In the genomic region with DNA sequence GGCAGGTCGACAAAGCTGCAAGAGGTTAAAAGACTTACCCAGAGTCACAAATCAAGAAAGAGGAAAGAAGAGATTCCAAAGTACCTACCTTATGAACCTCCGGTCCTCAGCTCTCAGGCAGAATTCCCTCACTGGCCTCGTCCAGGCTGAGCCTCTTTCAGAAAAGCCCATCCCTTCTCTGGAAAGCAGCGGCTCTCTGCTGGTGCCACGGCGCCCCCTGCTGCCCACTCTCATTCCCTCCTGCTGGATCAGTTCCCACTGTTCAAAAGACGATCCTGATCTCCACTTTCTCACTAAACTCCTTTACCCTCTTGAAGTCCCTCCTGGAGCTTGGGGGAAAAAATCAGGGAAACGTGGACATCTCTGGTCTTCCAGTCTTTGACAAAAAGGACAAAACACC, we compare ENCODE assay signal across 8 mouse cellular contexts. TPM values are rescaled to one million over a fixed set of nuclear protein-coding genes. Genes with fewer than 3 reads are reported as not detected.
DNase-seq lines count a peak whose midpoint lies in the region; ATAC-seq and TF ChIP-seq lines count a peak whose summit lies in the region.
"Had no signal": no experiment of that assay in that cellular context is flagged by ENCODE, and none has a peak within 500 bp of the region (broad histone marks: within the 10 kb centered on the region; RNA-seq: fewer than 3 reads in every experiment).

No protein-coding gene starts in this region.

- no peak for ATAC-seq in G1E (ENCODE audit: extremely low read depth, insufficient number of reproducible peaks, low FRiP score, poor library complexity, severe bottlenecking)
- ATAC-seq in forebrain, embryonic 14.5 days = peak; percentile 66
- no peak; the same call in 1 of the 2 replicates for ATAC-seq in hindbrain, embryonic 14.5 days (ENCODE audit: low FRiP score)
- ATAC-seq in midbrain, embryonic 13.5 days = peak; percentile 44; the same call in 1 of the 2 replicates

- H3K4me3 ChIP-seq in G1E (ENCODE audit: low read depth, low read length) = no peak overlapping the region
- H3K4me3 ChIP-seq in forebrain, embryonic 14.5 days (ENCODE audit: low read depth, low read length) = no peak overlapping the region
- no peak overlapping the region for H3K4me3 ChIP-seq in hindbrain, embryonic 14.5 days (replicated peaks; ENCODE audit: low read length)
- H3K4me3 ChIP-seq in midbrain, embryonic 13.5 days (replicated peaks) = no peak overlapping the region
- no peak overlapping the region for H3K4me3 ChIP-seq in spleen, adult 2 months (ENCODE audit: extremely low read depth, insufficient read depth, insufficient read length)
- H3K4me3 ChIP-seq: limb, embryonic 13.5 days had no signal

- no peaks in the 10 kb centered on the region for H3K36me3 ChIP-seq in G1E (replicated peaks)
- H3K36me3 ChIP-seq in forebrain, embryonic 14.5 days (ENCODE audit: control insufficient read depth, insufficient read depth, low read length) = no peaks in the 10 kb centered on the region
- H3K36me3 ChIP-seq in hindbrain, embryonic 14.5 days (replicated peaks; ENCODE audit: control insufficient read depth, insufficient read depth) = no peaks in the 10 kb centered on the region
- no peaks in the 10 kb centered on the region for H3K36me3 ChIP-seq in midbrain, embryonic 13.5 days
- no peaks in the 10 kb centered on the region for H3K36me3 ChIP-seq in spleen, adult 2 months (ENCODE audit: control insufficient read depth, insufficient read depth, low read length)
- H3K36me3 ChIP-seq: limb, embryonic 13.5 days had no signal

- 3% methylated on average over 7 of the region's 8 CpGs for WGBS in forebrain, embryonic 14.5 days
- 4% methylated on average over 8 of the region's 8 CpGs for WGBS in hindbrain, embryonic 14.5 days
- WGBS in midbrain, embryonic 13.5 days = 2% methylated on average over 7 of the region's 8 CpGs
- 1% methylated on average over 8 of the region's 8 CpGs for WGBS in spleen, adult 2 months

- no peak overlapping the region for H3K27ac ChIP-seq in forebrain, embryonic 14.5 days (ENCODE audit: low read depth, low read length)
- no peak overlapping the region for H3K27ac ChIP-seq in hindbrain, embryonic 14.5 days
- H3K27ac ChIP-seq in midbrain, embryonic 13.5 days = no peak overlapping the region
- no peak overlapping the region for H3K27ac ChIP-seq in spleen, adult 2 months (ENCODE audit: insufficient read depth, low read length)
- H3K27ac ChIP-seq: limb, embryonic 13.5 days had no signal

- peak; percentile 40 for DNase-seq in G1E (ENCODE audit: low spot score)
- peak; percentile 79 for DNase-seq in brain, adult 2 months (ENCODE audit: low read depth, low spot score)
- DNase-seq in forebrain, embryonic 14.5 days (ENCODE audit: low spot score) = peak; percentile 91
- peak; percentile 94 for DNase-seq in hindbrain, embryonic 14.5 days (ENCODE audit: low spot score)
- peak; percentile 82 to 90 for DNase-seq in left cerebral cortex, adult 18-20 months (ENCODE audit: low spot score in 2 of 2)
- DNase-seq in spleen, adult 2 months (ENCODE audit: low read depth in 1 of 2, low spot score in 2 of 2) = peak; percentile 15 to 64

- H3K4me2 ChIP-seq in forebrain, embryonic 14.5 days (ENCODE audit: low read length) = no peak overlapping the region
- no peak overlapping the region for H3K4me2 ChIP-seq in hindbrain, embryonic 14.5 days (replicated peaks)
- H3K4me2 ChIP-seq in midbrain, embryonic 13.5 days (replicated peaks) = no peak overlapping the region
- H3K4me2 ChIP-seq: limb, embryonic 13.5 days had no signal

- peak; percentile 58 for TF ChIP-seq CTCF in G1E (IDR thresholded peaks at IDR 0.05; ENCODE audit: low read depth, low read length)
- peak; percentile 94 for TF ChIP-seq CTCF in spleen, adult 2 months (IDR thresholded peaks at IDR 0.05; ENCODE audit: extremely low read depth, insufficient read depth, insufficient read length, insufficient replicate concordance)

- TF ChIP-seq POLR2A in spleen, adult 2 months (IDR thresholded peaks at IDR 0.05; ENCODE audit: low read depth, low read length) = no peak

- H3K9me3 ChIP-seq in G1E (replicated peaks) = no peaks in the 10 kb centered on the region
- H3K9me3 ChIP-seq in forebrain, embryonic 14.5 days (replicated peaks; ENCODE audit: control insufficient read depth, low read length) = no peaks in the 10 kb centered on the region
- H3K9me3 ChIP-seq in hindbrain, embryonic 14.5 days (ENCODE audit: control insufficient read depth, low read length) = no peaks in the 10 kb centered on the region
- H3K9me3 ChIP-seq in midbrain, embryonic 13.5 days = no peaks in the 10 kb centered on the region
- H3K9me3 ChIP-seq: limb, embryonic 13.5 days had no signal

- H3K9ac ChIP-seq in forebrain, embryonic 14.5 days (ENCODE audit: low read length) = no peak overlapping the region; the same call in 1 of the 2 replicates
- no peak overlapping the region for H3K9ac ChIP-seq in hindbrain, embryonic 14.5 days
- no peak overlapping the region for H3K9ac ChIP-seq in midbrain, embryonic 13.5 days (replicated peaks)
- H3K9ac ChIP-seq: limb, embryonic 13.5 days had no signal

- H3K4me1 ChIP-seq in G1E (ENCODE audit: insufficient read depth, low read depth, low read length) = peaks cover 16% of the 10 kb centered on the region
- peaks cover 5% of the 10 kb centered on the region; the same call in 1 of the 2 replicates for H3K4me1 ChIP-seq in forebrain, embryonic 14.5 days (ENCODE audit: control insufficient read depth, insufficient read depth, low read length)
- peaks cover 13% of the 10 kb centered on the region for H3K4me1 ChIP-seq in hindbrain, embryonic 14.5 days (replicated peaks; ENCODE audit: control insufficient read depth, insufficient read depth, low read length)
- peaks cover 27% of the 10 kb centered on the region for H3K4me1 ChIP-seq in midbrain, embryonic 13.5 days (replicated peaks)
- H3K4me1 ChIP-seq in spleen, adult 2 months (ENCODE audit: control insufficient read depth, insufficient read depth, insufficient read length) = peaks cover 6% of the 10 kb centered on the region; the same call in 1 of the 2 replicates

- peaks cover 71% of the 10 kb centered on the region for H3K27me3 ChIP-seq in G1E (ENCODE audit: insufficient read depth, low read length)
- no peaks in the 10 kb centered on the region for H3K27me3 ChIP-seq in forebrain, embryonic 14.5 days (replicated peaks; ENCODE audit: control insufficient read depth, insufficient read depth, low read length)
- peaks cover 19% of the 10 kb centered on the region; the same call in 1 of the 2 replicates for H3K27me3 ChIP-seq in hindbrain, embryonic 14.5 days (ENCODE audit: control insufficient read depth, insufficient read depth, low read length)
- peaks cover 47% of the 10 kb centered on the region for H3K27me3 ChIP-seq in midbrain, embryonic 13.5 days
- H3K27me3 ChIP-seq in spleen, adult 2 months (ENCODE audit: control insufficient read depth, insufficient read depth, low read length) = no peaks in the 10 kb centered on the region

RNA-seq across cellular contexts. Expression of a gene that starts 15.9 kb away (rescaled TPM):
- total RNA-seq in G1E (2014; fragmentation: Nextera tagmentation) (2,957 and 3,127 TPM in 2 replicates), G1E (2017) (4,483 and 5,713 TPM in 2 replicates)
- polyA plus RNA-seq in G1E (2012) = 43,340 and 52,062 TPM in 2 replicates
- polyA plus RNA-seq in forebrain, embryonic 14.5 days (2014; fragmentation: Nextera tagmentation; extraction: Ambion mirVana) = 964 and 1,342 TPM in 2 replicates
- 1,005 and 1,169 TPM in 2 replicates for polyA plus RNA-seq in hindbrain, embryonic 14.5 days (2014; fragmentation: Nextera tagmentation; extraction: Ambion mirVana)
- total RNA-seq in left cerebral cortex, adult 18-20 months (2021) = 1,000 to 10,000 TPM; 1,463 to 1,514 TPM
- 860 and 872 TPM in 2 replicates for polyA plus RNA-seq in midbrain, embryonic 13.5 days (2015; fragmentation: Nextera tagmentation; extraction: Ambion mirVana)
- polyA plus RNA-seq in spleen, adult 2 months (2012; rRNA removed) = 10,671 and 13,207 TPM in 2 replicates

RNA-seq across cellular contexts. Expression of a gene that starts 48.2 kb away (rescaled TPM):
- total RNA-seq in G1E (2014; fragmentation: Nextera tagmentation) (280 and 288 TPM in 2 replicates), G1E (2017) (188 and 271 TPM in 2 replicates)
- polyA plus RNA-seq in G1E (2012) = 36.0 and 48.7 TPM in 2 replicates
- 43.2 and 49.6 TPM in 2 replicates for polyA plus RNA-seq in forebrain, embryonic 14.5 days (2014; fragmentation: Nextera tagmentation; extraction: Ambion mirVana)
- 14.3 and 17.0 TPM in 2 replicates for polyA plus RNA-seq in hindbrain, embryonic 14.5 days (2014; fragmentation: Nextera tagmentation; extraction: Ambion mirVana)
- total RNA-seq in left cerebral cortex, adult 18-20 months (2021) = 1 to 10 TPM; 1.9 to 2.1 TPM
- polyA plus RNA-seq in midbrain, embryonic 13.5 days (2015; fragmentation: Nextera tagmentation; extraction: Ambion mirVana) = 36.8 and 40.1 TPM in 2 replicates
- 4.6 and 4.7 TPM in 2 replicates for polyA plus RNA-seq in spleen, adult 2 months (2012; rRNA removed)

Comparison
In these comparisons a context has a peak if more than half of its experiments do, and no peak if none do; other contexts are left out.
1. ATAC-seq: peak in forebrain, embryonic 14.5 days (single experiment) and midbrain, embryonic 13.5 days (single experiment); none in G1E (single experiment) and hindbrain, embryonic 14.5 days (single experiment).
2. DNase-seq: peak in every context shown above with its lines; median percentile 94 in hindbrain, embryonic 14.5 days; 91 in forebrain, embryonic 14.5 days; 86 in left cerebral cortex, adult 18-20 months; 79 in brain, adult 2 months; 40 in G1E; 40 in spleen, adult 2 months.